Comparison of ENCODE assay signal across 24 mouse cellular contexts in the genomic region with DNA sequence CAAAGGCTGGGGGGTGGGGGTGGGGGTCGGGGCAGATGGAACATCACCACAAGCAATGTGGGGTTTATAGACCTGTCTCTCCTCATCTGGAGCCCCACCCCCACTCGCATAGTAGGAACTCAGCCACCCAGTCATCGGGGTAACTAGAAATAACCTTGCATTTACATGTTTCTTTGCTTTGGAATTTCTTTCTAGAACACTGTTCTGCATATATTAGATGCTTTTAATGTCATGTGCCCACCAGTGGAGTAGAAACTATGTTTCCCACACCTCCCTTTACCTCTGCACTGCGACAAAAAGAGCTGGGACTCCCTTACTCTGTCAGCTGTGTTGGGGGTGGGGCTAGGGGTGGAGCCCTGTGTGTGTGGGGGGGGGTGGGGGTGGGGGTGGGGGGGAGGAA. TPM values are rescaled to one million over a fixed set of nuclear protein-coding genes. Genes with fewer than 3 reads are reported as not detected.
A peak's percentile ranks its signal among the peaks of the same experiment; 100 is the strongest.
DNase-seq lines count a peak whose midpoint lies in the region; ATAC-seq lines count a peak whose summit lies in the region.
"Had no signal": no experiment of that assay in that cellular context is flagged by ENCODE, and none has a peak within 500 bp of the region (broad histone marks: within the 10 kb centered on the region; RNA-seq: fewer than 3 reads in every experiment).

No protein-coding gene starts in this region.

- DNase-seq in hindbrain, embryonic 11.5 days (ENCODE audit: low spot score), result no peak
- no peak for DNase-seq in hindbrain, embryonic 10.5 days (ENCODE audit: low spot score)
- DNase-seq in natural killer cell, adult 2 months (ENCODE audit: low spot score in 2 of 2), result no peak
- DNase-seq in right cerebral cortex, postnatal 14 days, result no peak
- DNase-seq in lung, postnatal 36 days, result no peak
- DNase-seq: adrenal gland, adult 2 months; adrenal gland, postnatal 25 days; cerebellum, adult 18-20 months; cerebellum, adult 9-11 months; cerebellum, postnatal 36 days; gastrocnemius, postnatal 14 days; heart, adult 2 months had no signal

- 0 out of 2 replicates have a peak overlapping the region, but pooled peaks have one; percentile 4 for H3K9ac ChIP-seq in hindbrain, embryonic 11.5 days (ENCODE audit: low read depth, low read length)
- H3K9ac ChIP-seq in hindbrain, embryonic 12.5 days, result peak overlapping the region; percentile 50; the same call in 1 of the 2 replicates
- H3K9ac ChIP-seq in hindbrain, embryonic 16.5 days (ENCODE audit: low read depth, low read length), result peak overlapping the region; percentile 52; the same call in 1 of the 2 replicates
- H3K9ac ChIP-seq in neural tube, embryonic 14.5 days (replicated peaks; ENCODE audit: low read depth, low read length), result peak overlapping the region; percentile 79
- H3K9ac ChIP-seq: embryonic facial prominence, embryonic 13.5 days; forebrain, embryonic 12.5 days; heart, embryonic 13.5 days had no signal

- no peaks in the 10 kb centered on the region for H3K36me3 ChIP-seq in hindbrain, embryonic 11.5 days (ENCODE audit: control insufficient read depth, insufficient read depth, low read length)
- no peaks in the 10 kb centered on the region for H3K36me3 ChIP-seq in hindbrain, embryonic 10.5 days
- no peaks in the 10 kb centered on the region for H3K36me3 ChIP-seq in hindbrain, embryonic 12.5 days
- H3K36me3 ChIP-seq in hindbrain, embryonic 16.5 days (ENCODE audit: control insufficient read depth, insufficient read depth, low read length), result no peaks in the 10 kb centered on the region
- no peaks in the 10 kb centered on the region for H3K36me3 ChIP-seq in neural tube, embryonic 14.5 days (ENCODE audit: control insufficient read depth, insufficient read depth, low read length)
- H3K36me3 ChIP-seq: embryonic facial prominence, embryonic 13.5 days; forebrain, embryonic 12.5 days; heart, embryonic 13.5 days had no signal

- ATAC-seq in hindbrain, embryonic 11.5 days (ENCODE audit: low FRiP score), result no peak
- ATAC-seq in hindbrain, embryonic 12.5 days (ENCODE audit: low FRiP score), result no peak
- ATAC-seq in hindbrain, embryonic 16.5 days, result peak; percentile 31; the same call in 1 of the 2 replicates
- ATAC-seq in neural tube, embryonic 14.5 days (ENCODE audit: low read depth), result peak; percentile 28
- ATAC-seq: activated CD4-positive, CD25-positive, alpha-beta regulatory T cell, adult 4 months; forebrain, embryonic 16.5 days; Patski had no signal

- no peak overlapping the region for H3K4me2 ChIP-seq in hindbrain, embryonic 11.5 days (replicated peaks; ENCODE audit: low read depth, low read length)
- H3K4me2 ChIP-seq in hindbrain, embryonic 12.5 days (replicated peaks), result peak overlapping the region; percentile 45
- peak overlapping the region; percentile 47 for H3K4me2 ChIP-seq in hindbrain, embryonic 16.5 days (ENCODE audit: low read length)
- H3K4me2 ChIP-seq in neural tube, embryonic 14.5 days (ENCODE audit: low read depth, low read length), result peak overlapping the region; percentile 60
- H3K4me2 ChIP-seq: embryonic facial prominence, embryonic 13.5 days; forebrain, embryonic 12.5 days; heart, embryonic 13.5 days had no signal

- no peaks in the 10 kb centered on the region for H3K9me3 ChIP-seq in hindbrain, embryonic 11.5 days (ENCODE audit: control insufficient read depth, low read length)
- no peaks in the 10 kb centered on the region for H3K9me3 ChIP-seq in hindbrain, embryonic 10.5 days
- H3K9me3 ChIP-seq in hindbrain, embryonic 12.5 days (replicated peaks), result no peaks in the 10 kb centered on the region
- no peaks in the 10 kb centered on the region for H3K9me3 ChIP-seq in hindbrain, embryonic 16.5 days (ENCODE audit: control insufficient read depth, low read length)
- H3K9me3 ChIP-seq in neural tube, embryonic 14.5 days (ENCODE audit: control insufficient read depth, low read length), result no peaks in the 10 kb centered on the region
- H3K9me3 ChIP-seq: embryonic facial prominence, embryonic 13.5 days; forebrain, embryonic 12.5 days; heart, embryonic 13.5 days had no signal

- H3K27ac ChIP-seq in hindbrain, embryonic 11.5 days (ENCODE audit: low read depth, low read length), result peak overlapping the region; percentile 68; the same call in 1 of the 2 replicates
- no peak overlapping the region for H3K27ac ChIP-seq in hindbrain, embryonic 10.5 days
- H3K27ac ChIP-seq in hindbrain, embryonic 12.5 days, result peak overlapping the region; percentile 55
- H3K27ac ChIP-seq in hindbrain, embryonic 16.5 days (ENCODE audit: low read depth, low read length), result peak overlapping the region; percentile 73
- H3K27ac ChIP-seq in neural tube, embryonic 14.5 days (ENCODE audit: low read depth, low read length), result peak overlapping the region; percentile 90
- H3K27ac ChIP-seq: embryonic facial prominence, embryonic 13.5 days; forebrain, embryonic 12.5 days; heart, adult 2 months; heart, embryonic 13.5 days had no signal

- 2% methylated on average over 4 of the region's 4 CpGs for WGBS in hindbrain, embryonic 11.5 days
- WGBS in hindbrain, embryonic 10.5 days, result 5% methylated on average over 4 of the region's 4 CpGs
- 4% methylated on average over 4 of the region's 4 CpGs for WGBS in hindbrain, embryonic 12.5 days
- WGBS in hindbrain, embryonic 16.5 days, result 0% methylated on average over 4 of the region's 4 CpGs
- 4% methylated on average over 4 of the region's 4 CpGs for WGBS in neural tube, embryonic 14.5 days

- peak overlapping the region; percentile 35 for H3K4me3 ChIP-seq in hindbrain, embryonic 11.5 days (ENCODE audit: low read depth, low read length)
- no peak overlapping the region for H3K4me3 ChIP-seq in hindbrain, embryonic 10.5 days
- H3K4me3 ChIP-seq in hindbrain, embryonic 12.5 days, result peak overlapping the region; percentile 42
- peak overlapping the region; percentile 41 for H3K4me3 ChIP-seq in hindbrain, embryonic 16.5 days (ENCODE audit: low read length)
- H3K4me3 ChIP-seq in neural tube, embryonic 14.5 days (ENCODE audit: low read depth, low read length), result peak overlapping the region; percentile 45
- H3K4me3 ChIP-seq: embryonic facial prominence, embryonic 13.5 days; forebrain, embryonic 12.5 days; heart, adult 2 months; heart, embryonic 13.5 days had no signal

- no peaks in the 10 kb centered on the region; the same call in none of the 2 replicates for H3K4me1 ChIP-seq in hindbrain, embryonic 11.5 days (replicated peaks; ENCODE audit: control insufficient read depth, insufficient read depth, low read length)
- peaks cover 22% of the 10 kb centered on the region; the same call in 1 of the 2 replicates for H3K4me1 ChIP-seq in hindbrain, embryonic 10.5 days (replicated peaks)
- H3K4me1 ChIP-seq in hindbrain, embryonic 12.5 days, result peaks cover 9% of the 10 kb centered on the region
- H3K4me1 ChIP-seq in hindbrain, embryonic 16.5 days (ENCODE audit: control insufficient read depth, insufficient read depth, low read depth, low read length), result peaks cover 4% of the 10 kb centered on the region; the same call in 1 of the 2 replicates
- H3K4me1 ChIP-seq in neural tube, embryonic 14.5 days (ENCODE audit: control insufficient read depth, insufficient read depth, low read length), result no peaks in the 10 kb centered on the region

- peaks cover 97% of the 10 kb centered on the region for H3K27me3 ChIP-seq in hindbrain, embryonic 11.5 days (ENCODE audit: control insufficient read depth, insufficient read depth, low read length)
- H3K27me3 ChIP-seq in hindbrain, embryonic 10.5 days (ENCODE audit: insufficient read depth, poor library complexity, severe bottlenecking), result peaks cover 100% of the 10 kb centered on the region
- peaks cover 97% of the 10 kb centered on the region for H3K27me3 ChIP-seq in hindbrain, embryonic 12.5 days
- H3K27me3 ChIP-seq in hindbrain, embryonic 16.5 days (replicated peaks; ENCODE audit: control insufficient read depth, insufficient read depth, low read length), result peaks cover 42% of the 10 kb centered on the region
- H3K27me3 ChIP-seq in neural tube, embryonic 14.5 days (ENCODE audit: control insufficient read depth, insufficient read depth, low read length), result peaks cover 39% of the 10 kb centered on the region

RNA-seq across cellular contexts. Expression of gene Slc6a5, which starts 3.2 kb away (rescaled TPM):
- polyA plus RNA-seq in hindbrain, embryonic 11.5 days (2014; fragmentation: Nextera tagmentation; extraction: Ambion mirVana), result 5.2 and 5.4 TPM in 2 replicates
- polyA plus RNA-seq in hindbrain, embryonic 10.5 days (2016; fragmentation: Nextera tagmentation; extraction: Ambion mirVana), result 0.60 and 4.1 TPM in 2 replicates
- 8.2 and 10.0 TPM in 2 replicates for polyA plus RNA-seq in hindbrain, embryonic 12.5 days (2016; fragmentation: Nextera tagmentation; extraction: Ambion mirVana)
- 13.3 and 15.7 TPM in 2 replicates for polyA plus RNA-seq in hindbrain, embryonic 16.5 days (2015; fragmentation: Nextera tagmentation; extraction: Ambion mirVana)
- polyA plus RNA-seq in neural tube, embryonic 14.5 days (2014; fragmentation: Nextera tagmentation; extraction: Ambion mirVana), result 14.3 and 16.6 TPM in 2 replicates
- polyA plus RNA-seq: activated CD4-positive, CD25-positive, alpha-beta regulatory T cell, adult 4 months; C2C12; forebrain, embryonic 12.5 days; forebrain, embryonic 16.5 days; heart, embryonic 13.5 days; heart, postnatal 0 days; intestine, embryonic 14.5 days had no signal

Comparison
In these comparisons a context has a peak if more than half of its experiments do, and no peak if none do; other contexts are left out.
1. ATAC-seq: peak in hindbrain, embryonic 16.5 days (single experiment) and neural tube, embryonic 14.5 days (single experiment); none in hindbrain, embryonic 11.5 days (single experiment) and hindbrain, embryonic 12.5 days (single experiment).
2. H3K9ac ChIP-seq: peak in every context shown above with its lines; median percentile 79 in neural tube, embryonic 14.5 days; 52 in hindbrain, embryonic 16.5 days; 50 in hindbrain, embryonic 12.5 days; 4 in hindbrain, embryonic 11.5 days.